Mouse (Mus musculus) heart, postnatal 0 days (tissue): ENCODE data around the gene Grcc10. TPM values are rescaled to one million over a fixed set of nuclear protein-coding genes. Genes with fewer than 3 reads are reported as not detected.

Source experiments
- ATAC-seq: fragments of 200-750 bp; cut with Nextera tagmentation; 2 replicates; pipeline ENCODE4 v1.8.0; 2017; ENCODE audit warnings: low read depth, moderate number of reproducible peaks, moderate library complexity; ENCODE audit not compliant: insufficient read depth
- DNase-seq: peaks from one replicate; pipeline ENCODE4 v3.0.0-alpha.2; 2016; ENCODE audit warnings: low spot score
- H3K27ac ChIP-seq: fragments of 300-500 bp; sonication (generic); 2 replicates; pipeline ENCODE4 v1.5.1; 2014; ENCODE audit warnings: low read depth, mild to moderate bottlenecking
- H3K27me3 ChIP-seq: fragments of 300-500 bp; sonication (generic); 2 replicates; pipeline ENCODE4 v1.6.1; 2014; ENCODE audit warnings: low read length, mixed read lengths; ENCODE audit not compliant: control insufficient read depth, insufficient read depth
- H3K36me3 ChIP-seq: fragments of 300-500 bp; sonication (generic); replicated peaks from 2 replicates; pipeline ENCODE4 v1.6.1; 2014; ENCODE audit warnings: low read length, mixed read lengths; ENCODE audit not compliant: control insufficient read depth, insufficient read depth
- H3K4me1 ChIP-seq: fragments of 300-500 bp; sonication (generic); 2 replicates; pipeline ENCODE4 v1.6.1; 2014; ENCODE audit warnings: antibody characterized with exemption; ENCODE audit not compliant: control insufficient read depth, insufficient read depth
- H3K4me2 ChIP-seq: fragments of 300-500 bp; sonication (generic); 2 replicates; pipeline ENCODE4 v1.6.1; 2014; ENCODE audit warnings: low read depth, mild to moderate bottlenecking, low read length, moderate library complexity
- H3K4me3 ChIP-seq: fragments of 300-500 bp; sonication (generic); 2 replicates; pipeline ENCODE4 v1.5.1; 2014; ENCODE audit warnings: low read depth, low read length
- H3K9ac ChIP-seq: fragments of 300-500 bp; sonication (generic); replicated peaks from 2 replicates; pipeline ENCODE4 v1.6.1; 2014; ENCODE audit warnings: low read depth, low read length, mixed read lengths
- H3K9me3 ChIP-seq: fragments of 300-500 bp; sonication (generic); replicated peaks from 2 replicates; pipeline ENCODE4 v1.6.1; 2016; ENCODE audit warnings: low read length; ENCODE audit not compliant: control insufficient read depth
- CTCF ChIP-seq: IDR thresholded peaks from 2 replicates; pipeline ENCODE4 v1.5.1; 2016; ENCODE audit warnings: antibody characterized with exemption, control low read depth, low read depth
- EP300 ChIP-seq: IDR thresholded peaks from 2 replicates; pipeline ENCODE4 v1.6.1; 2016; ENCODE audit warnings: antibody characterized with exemption, low read depth
- WGBS: fragments of 180-500 bp; shearing (Covaris S2); extraction: QIAGEN DNeasy Blood & Tissue Kit; methylation state at CpG from one replicate; pipeline ENCODE4 v1.1.7; 2014; 5-methylcytosine and 5-hydroxymethylcytosine counted together
- polyA plus RNA-seq: library from polyadenylated mRNA; unstranded; fragments of >200 nt; fragmentation: Nextera tagmentation; extraction: Ambion mirVana; gene quantifications from 2 replicates; pipeline ENCODE4 v1.2.1, GENCODE M21; 2015
- total RNA-seq: library from RNA; depleted of rRNA; stranded (reverse); fragments of >200 nt; gene quantifications from 2 replicates; pipeline ENCODE4 v1.2.3, GENCODE M21; 2014; ENCODE audit warnings: low replicate concordance

Gene Grcc10
- total and polyA plus RNA-seq, 2 experiments from 2014 or later, result 119 to 492 TPM

- DNase-seq (no peak), ATAC-seq (no peak)
- Histone ChIP-seq H3K9ac (no peak overlapping the region), H3K4me1 (peaks cover 20% of the 10 kb centered on the region), H3K27me3 (no peaks in the 10 kb centered on the region), H3K4me3 (no peak overlapping the region), H3K9me3 (no peaks in the 10 kb centered on the region), H3K4me2 (no peak overlapping the region), H3K27ac (no peak overlapping the region), H3K36me3 (peaks cover 46% of the 10 kb centered on the region)
- WGBS, result 87% methylated on average over 10 of the region's 10 CpGs
- TF ChIP-seq EP300 (no peak), CTCF (no peak)
Observed at GRCm38 (mm10) chr6:124708289-124708889, 32.8 kb downstream of the Grcc10 start.

- Histone ChIP-seq H3K27me3 (no peaks in the 10 kb centered on the region), H3K9me3 (no peaks in the 10 kb centered on the region), H3K4me1 (peaks cover 9% of the 10 kb centered on the region), H3K9ac (no peak overlapping the region), H3K4me3 (no peak overlapping the region), H3K36me3 (peaks cover 69% of the 10 kb centered on the region), H3K4me2 (no peak overlapping the region), H3K27ac (0 out of 2 replicates have a peak overlapping the region, but pooled peaks have one; percentile 4)
- TF ChIP-seq EP300, result no peak
- no peak for TF ChIP-seq CTCF
- 57% methylated on average over 5 of the region's 5 CpGs for WGBS
- DNase-seq, result no peak
- ATAC-seq, result no peak
Observed at GRCm38 (mm10) chr6:124706061-124706627, 35.0 kb downstream of the Grcc10 start.

- no peak overlapping the region for H3K27ac ChIP-seq
- TF ChIP-seq CTCF, result no peak
- TF ChIP-seq EP300, result no peak
- H3K4me3 ChIP-seq, result no peak overlapping the region
- H3K27me3 ChIP-seq, result no peaks in the 10 kb centered on the region
- no peak overlapping the region for H3K4me2 ChIP-seq
- no peaks in the 10 kb centered on the region for H3K9me3 ChIP-seq
- no peak for DNase-seq
- peaks cover 5% of the 10 kb centered on the region; the same call in 1 of the 2 replicates for H3K4me1 ChIP-seq
- ATAC-seq, result no peak
- H3K36me3 ChIP-seq, result peaks cover 72% of the 10 kb centered on the region
- no peak overlapping the region for H3K9ac ChIP-seq
- WGBS, result 95% methylated on average over 2 of the region's 2 CpGs
Observed at GRCm38 (mm10) chr6:124704417-124704816, 36.8 kb downstream of the Grcc10 start.

- H3K36me3 ChIP-seq, result peaks cover 73% of the 10 kb centered on the region
- TF ChIP-seq CTCF, result no peak
- TF ChIP-seq EP300, result no peak
- no peak overlapping the region for H3K4me2 ChIP-seq
- peaks cover 5% of the 10 kb centered on the region; the same call in 1 of the 2 replicates for H3K4me1 ChIP-seq
- no peaks in the 10 kb centered on the region for H3K9me3 ChIP-seq
- H3K4me3 ChIP-seq, result no peak overlapping the region
- H3K9ac ChIP-seq, result no peak overlapping the region
- ATAC-seq (no peak), DNase-seq (no peak)
- no peak overlapping the region for H3K27ac ChIP-seq
- WGBS, result 50% methylated on average over 7 of the region's 7 CpGs
- H3K27me3 ChIP-seq, result no peaks in the 10 kb centered on the region
Observed at GRCm38 (mm10) chr6:124703789-124704188, 37.4 kb downstream of the Grcc10 start.

GRCm38 (mm10) chr6:124702784-124703103 is 38.4 kb downstream of the Grcc10 start:
- DNase-seq (no peak), ATAC-seq (peak; percentile 62)
- no peak overlapping the region for H3K9ac ChIP-seq
- no peaks in the 10 kb centered on the region for H3K9me3 ChIP-seq
- H3K36me3 ChIP-seq, result peaks cover 74% of the 10 kb centered on the region
- no peak overlapping the region for H3K4me2 ChIP-seq
- WGBS, result 51% methylated on average over 3 of the region's 3 CpGs
- TF ChIP-seq CTCF (peak; percentile 83), EP300 (no peak)
- H3K4me3 ChIP-seq, result no peak overlapping the region
- H3K27ac ChIP-seq, result no peak overlapping the region
- H3K27me3 ChIP-seq, result no peaks in the 10 kb centered on the region
- H3K4me1 ChIP-seq, result peaks cover 5% of the 10 kb centered on the region; the same call in 1 of the 2 replicates
